Mouse (Mus musculus): ENCODE data around the gene Eml3. TPM values are rescaled to one million over a fixed set of nuclear protein-coding genes. Genes with fewer than 3 reads are reported as not detected.
A peak's percentile ranks its signal among the peaks of the same experiment; 100 is the strongest.

Eml3 gene
- total and polyA plus RNA-seq, 3 experiments: 16.6 to 23.4 TPM; not detected in 1

- peak; percentile 58; the same call in 1 of the 2 replicates for TF ChIP-seq USF1 (IDR thresholded peaks at IDR 0.05; ENCODE audit: low read depth, low read length)
- no peak for TF ChIP-seq E2F4 (IDR thresholded peaks at IDR 0.05; ENCODE audit: borderline replicate concordance, low read depth, low read length)
- peak; percentile 91 for TF ChIP-seq ELF1 (IDR thresholded peaks at IDR 0.05; ENCODE audit: low read depth, low read length)
- TF ChIP-seq ZMIZ1 (IDR thresholded peaks at IDR 0.05; ENCODE audit: low read depth, low read length): peak; percentile 95
- no peak for TF ChIP-seq MAZ (IDR thresholded peaks at IDR 0.05; ENCODE audit: low read depth, low read length)
- no peak for TF ChIP-seq MYB (IDR thresholded peaks at IDR 0.05; ENCODE audit: low read depth, low read length)
- no peak for TF ChIP-seq ZKSCAN1 (IDR thresholded peaks at IDR 0.05; ENCODE audit: low read depth, low read length)
- peak; percentile 85; the same call in 1 of the 2 replicates for TF ChIP-seq SIN3A (IDR thresholded peaks at IDR 0.05; ENCODE audit: low read length)
- no peak for TF ChIP-seq ETS1 (IDR thresholded peaks at IDR 0.05; ENCODE audit: low read depth, low read length)
- no peak for TF ChIP-seq EP300 (IDR thresholded peaks at IDR 0.05; ENCODE audit: low read depth in 1 of 2, low read length in 2 of 2)
- no peak for TF ChIP-seq GATA1 (IDR thresholded peaks at IDR 0.05; ENCODE audit: low read depth, low read length)
- TF ChIP-seq CHD2 (IDR thresholded peaks at IDR 0.05; ENCODE audit: low read length): no peak
- TF ChIP-seq SMC3 (IDR thresholded peaks at IDR 0.05; ENCODE audit: low read depth, low read length): no peak
- TF ChIP-seq TAL1 (IDR thresholded peaks at IDR 0.05; ENCODE audit: low read length): no peak
- peak; percentile 75 for TF ChIP-seq MXI1 (IDR thresholded peaks at IDR 0.05; ENCODE audit: low read depth, low read length)
These were observed 40.6 kb upstream of the Eml3 start, which contains the start of the genes 1810009A15Rik and Gm49416 (continued) for GRCm38 (mm10) chr19:8888511-8889385.

- Histone ChIP-seq H3K9ac (ENCODE audit: control insufficient read depth, low read depth, low read length, poor library complexity, severe bottlenecking) (peak within 1 kb of the TSS; percentile 89), H3K4me1 (ENCODE audit: control insufficient read depth in 1 of 2, insufficient read depth in 2 of 2, low read length in 2 of 2) (peaks cover 4 to 20% of the 10 kb centered on the region in 2 experiments; a peak in 3 of 4 replicates), H3K79me2 (ENCODE audit: control insufficient read depth, insufficient read depth, low read length, poor library complexity) (peaks cover 56% of the 10 kb centered on the region), H3K27me3 (ENCODE audit: control insufficient read depth in 1 of 2, insufficient read depth in 2 of 2, low read length in 2 of 2) (no peaks in the 10 kb centered on the region), H3K4me3 (ENCODE audit: control insufficient read depth in 1 of 2, insufficient read depth in 1 of 2, low read depth in 2 of 2, low read length in 2 of 2) (peak within 1 kb of the TSS; percentile 75 to 76), H3K27ac (ENCODE audit: control insufficient read depth, low read depth, low read length) (peak within 1 kb of the TSS; percentile 91), H3K36me3 (ENCODE audit: control insufficient read depth in 1 of 2, insufficient read depth in 2 of 2, low read length in 2 of 2) (peaks cover 0 to 38% of the 10 kb centered on the region in 2 experiments; a peak in 2 of 4 replicates), H3K9me3 (replicated peaks; ENCODE audit: insufficient read depth, low read length) (no peaks in the 10 kb centered on the region)
- peak; percentile 95 for DNase-seq (ENCODE audit: low read depth, low spot score)
- TF ChIP-seq MAZ (IDR thresholded peaks at IDR 0.05; ENCODE audit: low read depth, low read length): peak; percentile 73; the same call in 1 of the 2 replicates
- TF ChIP-seq E2F4 (IDR thresholded peaks at IDR 0.05; ENCODE audit: borderline replicate concordance, low read depth, low read length): no peak; the same call in 1 of the 2 replicates
- peak; percentile 87 for TF ChIP-seq NRF1 (IDR thresholded peaks at IDR 0.05; ENCODE audit: insufficient read depth, low read depth, low read length, poor library complexity, severe bottlenecking)
- no peak; the same call in 1 of the 2 replicates for TF ChIP-seq KAT2A (conservative IDR thresholded peaks at IDR 0.05; ENCODE audit: low read depth, low read length)
- no peak for TF ChIP-seq USF2 (IDR thresholded peaks at IDR 0.05; ENCODE audit: borderline replicate concordance in 1 of 2, insufficient read depth in 1 of 2, low read depth in 1 of 2, low read length in 2 of 2)
- peak; percentile 93 for TF ChIP-seq NELFE (IDR thresholded peaks at IDR 0.05; ENCODE audit: low read depth, low read length)
- TF ChIP-seq HCFC1 (IDR thresholded peaks at IDR 0.05; ENCODE audit: low read depth, low read length): peak; percentile 92
- TF ChIP-seq USF1 (IDR thresholded peaks at IDR 0.05; ENCODE audit: low read depth, low read length): 0 out of 2 replicates have a peak, but pooled peaks have one; percentile 28
- TF ChIP-seq TCF12 (IDR thresholded peaks at IDR 0.05; ENCODE audit: low read depth, low read length): peak; percentile 83
- no peak for TF ChIP-seq POLR2AphosphoS5 (IDR thresholded peaks at IDR 0.05; ENCODE audit: borderline replicate concordance, low read depth, low read length)
- peak; percentile 43; the same call in 1 of the 2 replicates for TF ChIP-seq ELF1 (IDR thresholded peaks at IDR 0.05; ENCODE audit: low read depth, low read length)
- peak; percentile 89 for TF ChIP-seq POLR2AphosphoS2 (IDR thresholded peaks at IDR 0.05; ENCODE audit: low read length)
- no peak for TF ChIP-seq RAD21 (IDR thresholded peaks at IDR 0.05; ENCODE audit: low read depth, low read length)
- TF ChIP-seq MAFK (IDR thresholded peaks at IDR 0.05; ENCODE audit: borderline replicate concordance, low read depth, low read length): no peak
- TF ChIP-seq POLR2A (IDR thresholded peaks at IDR 0.05; ENCODE audit: control insufficient read depth in 1 of 2, insufficient read depth in 1 of 2, low read depth in 1 of 2, low read length in 2 of 2, poor library complexity in 1 of 2): peak; percentile 91 to 95
- peak; percentile 80 for TF ChIP-seq MAX (IDR thresholded peaks at IDR 0.05; ENCODE audit: low read length)
- peak; percentile 87; the same call in 1 of the 2 replicates for TF ChIP-seq UBTF (IDR thresholded peaks at IDR 0.05; ENCODE audit: borderline replicate concordance, insufficient read depth, low read depth, low read length)
- TF ChIP-seq TBP (IDR thresholded peaks at IDR 0.05; ENCODE audit: low read depth, low read length): peak; percentile 96
- no peak for TF ChIP-seq ZNF384 (IDR thresholded peaks at IDR 0.05; ENCODE audit: low read depth, low read length)
These were observed 36.3 kb upstream of the Eml3 start, which contains the start of gene Ints5 for GRCm38 (mm10) chr19:8892829-8893766. Ints5 (plus strand) TSS chr19:8893005.
